Mouse (Mus musculus) brain, embryonic 14.5 days (tissue): ENCODE measurements around the gene Ankrd39.

Experiments
- CTCF ChIP-seq: fragments of 200-500 bp; IDR thresholded peaks from 2 replicates; pipeline ENCODE4 v1.5.1; 2012; ENCODE audit warnings: inconsistent platforms, mild to moderate bottlenecking, moderate library complexity, borderline replicate concordance; ENCODE audit not compliant: insufficient read depth, insufficient read length; ENCODE audit errors: extremely low read depth
- POLR2A ChIP-seq: fragments of 200-500 bp; IDR thresholded peaks from 2 replicates; pipeline ENCODE4 v1.6.1; 2012; ENCODE audit warnings: mild to moderate bottlenecking, inconsistent platforms, borderline replicate concordance; ENCODE audit not compliant: poor library complexity, insufficient read depth, insufficient read length, severe bottlenecking; ENCODE audit errors: extremely low read depth

DNA sequence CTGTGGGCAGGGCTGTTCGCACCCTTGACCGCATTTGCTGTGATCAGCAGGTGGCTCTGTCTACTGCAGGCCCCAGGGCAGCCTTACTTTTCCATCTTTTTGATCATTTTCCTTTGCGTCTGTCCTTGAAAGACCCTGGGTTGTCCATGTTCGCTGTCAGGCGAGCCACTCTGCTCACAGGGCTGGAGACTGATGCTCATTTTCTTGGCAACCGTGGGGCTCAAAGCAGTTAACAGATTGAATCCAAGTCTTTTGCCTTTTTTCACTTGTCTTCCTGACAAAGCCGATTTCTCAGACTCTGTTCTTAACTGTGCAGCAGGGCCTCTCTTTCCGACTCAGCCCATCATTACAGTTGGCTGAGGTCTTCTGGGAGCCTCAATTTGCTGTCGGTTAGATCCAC lies 43.4 kb upstream of the Ankrd39 start:
- no peak for TF ChIP-seq CTCF
- TF ChIP-seq POLR2A: no peak
